Mouse (Mus musculus) testis, adult 2 months (tissue): ENCODE results near the gene Adgrv1.

Source experiments
- CTCF ChIP-seq: fragments of 200-500 bp; IDR thresholded peaks from 2 replicates; pipeline ENCODE4 v1.5.1; 2012; ENCODE audit warnings: low read depth, mild to moderate bottlenecking, inconsistent platforms, low read length, moderate library complexity; ENCODE audit not compliant: control insufficient read depth, insufficient read depth, insufficient replicate concordance
- POLR2A ChIP-seq: fragments of 200-500 bp; IDR thresholded peaks from 2 replicates; pipeline ENCODE4 v1.6.1; 2012; ENCODE audit warnings: low read depth, mild to moderate bottlenecking, inconsistent platforms, low read length, moderate library complexity; ENCODE audit not compliant: control insufficient read depth

DNA sequence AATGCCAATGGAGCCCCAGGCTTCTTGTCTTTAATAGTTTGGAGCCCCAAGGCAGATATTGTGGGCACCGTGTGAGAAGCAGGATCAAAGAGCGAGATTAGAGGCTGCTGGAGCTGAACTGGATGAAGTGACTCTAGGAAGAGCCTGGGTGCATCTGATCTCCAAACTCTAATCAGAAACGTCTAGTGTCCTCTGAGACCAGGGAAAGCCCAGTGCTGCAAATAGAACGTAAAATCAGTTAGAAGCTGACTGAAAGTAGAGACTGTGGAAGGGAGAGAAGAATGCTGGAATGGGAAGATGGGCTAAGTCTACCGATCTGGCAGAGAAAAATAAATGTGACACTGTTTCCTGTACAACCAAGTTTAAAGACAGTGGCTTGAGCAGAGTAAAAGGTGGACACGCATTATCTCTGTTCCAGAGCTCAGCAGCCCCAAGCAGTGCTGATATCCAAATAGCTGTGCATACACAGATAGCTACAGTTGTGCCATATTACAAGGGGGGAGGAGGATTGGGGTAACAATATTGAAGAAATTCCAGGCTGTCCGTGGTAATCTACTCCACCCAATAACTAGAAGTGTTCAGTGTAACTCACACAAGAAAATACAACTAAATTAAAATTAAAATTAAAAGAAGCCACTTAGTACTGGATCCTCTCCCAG, 9.7 kb upstream of the Adgrv1 start:
- TF ChIP-seq CTCF, result no peak
- no peak for TF ChIP-seq POLR2A
